Mouse (Mus musculus) midbrain, embryonic 16.5 days (tissue): ENCODE measurements around the gene Wdtc1. TPM values are rescaled to one million over a fixed set of nuclear protein-coding genes. Genes with fewer than 3 reads are reported as not detected.

Experiments
- ATAC-seq: fragments of 200-750 bp; cut with Nextera tagmentation; 2 replicates; pipeline ENCODE4 v1.8.0; 2017; ENCODE audit warnings: moderate TSS enrichment
- H3K27ac ChIP-seq: fragments of 300-500 bp; sonication (generic); 2 replicates; pipeline ENCODE4 v1.5.1; 2014; ENCODE audit warnings: mild to moderate bottlenecking, low read length, mixed read lengths
- H3K27me3 ChIP-seq: fragments of 300-500 bp; sonication (generic); 2 replicates; pipeline ENCODE4 v1.6.1; 2014; ENCODE audit warnings: low read depth, low read length, mixed read lengths; ENCODE audit not compliant: control insufficient read depth, insufficient read depth
- H3K36me3 ChIP-seq: fragments of 300-500 bp; sonication (generic); 2 replicates; pipeline ENCODE4 v1.6.1; 2014; ENCODE audit warnings: mild to moderate bottlenecking, low read length, moderate library complexity, mixed read lengths; ENCODE audit not compliant: control insufficient read depth, insufficient read depth
- H3K4me1 ChIP-seq: fragments of 300-500 bp; sonication (generic); 2 replicates; pipeline ENCODE4 v1.6.1; 2014; ENCODE audit warnings: mild to moderate bottlenecking, low read length, mixed read lengths; ENCODE audit not compliant: control insufficient read depth, insufficient read depth
- H3K4me2 ChIP-seq: fragments of 300-500 bp; sonication (generic); 2 replicates; pipeline ENCODE4 v1.6.1; 2014; ENCODE audit warnings: mild to moderate bottlenecking, low read length, mixed read lengths
- H3K4me3 ChIP-seq: fragments of 300-500 bp; sonication (generic); 2 replicates; pipeline ENCODE4 v1.5.1; 2014; ENCODE audit warnings: low read depth, mild to moderate bottlenecking, low read length, moderate library complexity, mixed read lengths
- H3K9ac ChIP-seq: fragments of 300-500 bp; sonication (generic); 2 replicates; pipeline ENCODE4 v1.6.1; 2014; ENCODE audit warnings: low read depth, low read length, mixed read lengths
- H3K9me3 ChIP-seq: fragments of 300-500 bp; sonication (generic); replicated peaks from 2 replicates; pipeline ENCODE4 v1.6.1; 2014; ENCODE audit warnings: mild to moderate bottlenecking, low read length, mixed read lengths; ENCODE audit not compliant: control insufficient read depth, poor library complexity, severe bottlenecking
- WGBS: fragments of 180-500 bp; shearing (Covaris S2); extraction: QIAGEN DNeasy Blood & Tissue Kit; methylation state at CpG from one replicate; pipeline ENCODE4 v1.1.7; 2014; 5-methylcytosine and 5-hydroxymethylcytosine counted together
- polyA plus RNA-seq: library from polyadenylated mRNA; unstranded; fragments of >200 nt; fragmentation: Nextera tagmentation; extraction: Ambion mirVana; gene quantifications from 2 replicates; pipeline ENCODE4 v1.2.1, GENCODE M21; 2015

Wdtc1 gene
- polyA plus RNA-seq, 1 experiment from 2014 or later: 20.7 TPM

DNA sequence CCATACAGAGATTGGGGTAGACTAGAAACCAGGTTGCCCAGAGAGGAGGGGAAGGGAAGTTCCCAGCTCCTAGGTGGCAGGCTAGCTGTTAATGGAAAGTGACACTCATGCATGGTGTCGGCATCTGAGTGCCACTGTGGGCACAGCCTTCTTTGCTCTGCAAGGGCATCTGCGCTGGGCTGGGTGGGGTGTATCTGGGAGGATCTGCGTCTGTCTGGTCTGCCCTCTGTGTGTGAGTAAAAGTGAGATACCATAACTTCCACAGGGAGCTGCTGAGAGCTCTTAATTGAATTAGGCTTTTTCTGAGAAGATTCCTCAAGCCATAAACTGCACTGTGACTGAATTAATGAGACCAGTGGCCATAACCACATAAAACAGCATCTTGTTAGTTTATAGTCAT lies 26.6 kb upstream of the Wdtc1 start:
- Histone ChIP-seq H3K9ac (no peak overlapping the region), H3K36me3 (no peaks in the 10 kb centered on the region), H3K4me1 (peaks cover 21% of the 10 kb centered on the region), H3K27ac (no peak overlapping the region), H3K27me3 (no peaks in the 10 kb centered on the region), H3K4me3 (no peak overlapping the region), H3K9me3 (no peaks in the 10 kb centered on the region), H3K4me2 (no peak overlapping the region)
- ATAC-seq: no peak
- WGBS: 62% methylated on average over 3 of the region's 3 CpGs

DNA sequence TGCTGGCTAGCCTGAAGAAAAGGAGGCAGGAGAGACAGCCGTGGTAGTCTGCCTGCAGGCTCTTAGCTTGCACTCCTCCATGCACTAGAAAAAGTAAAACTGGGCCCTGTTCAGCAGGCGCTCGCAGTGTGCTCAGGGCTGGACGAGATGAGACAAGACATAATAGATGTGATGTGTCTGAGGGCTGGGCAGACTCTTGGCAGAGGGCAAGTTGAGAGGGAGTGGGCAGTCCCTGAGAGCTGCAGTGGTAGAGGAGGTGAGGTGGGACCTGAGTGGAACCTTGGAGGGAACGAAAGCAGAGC lies 25.7 kb upstream of the Wdtc1 start:
- no peak overlapping the region for H3K27ac ChIP-seq
- peaks cover 25% of the 10 kb centered on the region for H3K4me1 ChIP-seq
- H3K9me3 ChIP-seq: no peaks in the 10 kb centered on the region
- no peak overlapping the region for H3K9ac ChIP-seq
- H3K4me3 ChIP-seq: no peak overlapping the region
- ATAC-seq: no peak
- 34% methylated on average over 5 of the region's 5 CpGs for WGBS
- no peaks in the 10 kb centered on the region for H3K27me3 ChIP-seq
- no peak overlapping the region for H3K4me2 ChIP-seq
- no peaks in the 10 kb centered on the region for H3K36me3 ChIP-seq

DNA sequence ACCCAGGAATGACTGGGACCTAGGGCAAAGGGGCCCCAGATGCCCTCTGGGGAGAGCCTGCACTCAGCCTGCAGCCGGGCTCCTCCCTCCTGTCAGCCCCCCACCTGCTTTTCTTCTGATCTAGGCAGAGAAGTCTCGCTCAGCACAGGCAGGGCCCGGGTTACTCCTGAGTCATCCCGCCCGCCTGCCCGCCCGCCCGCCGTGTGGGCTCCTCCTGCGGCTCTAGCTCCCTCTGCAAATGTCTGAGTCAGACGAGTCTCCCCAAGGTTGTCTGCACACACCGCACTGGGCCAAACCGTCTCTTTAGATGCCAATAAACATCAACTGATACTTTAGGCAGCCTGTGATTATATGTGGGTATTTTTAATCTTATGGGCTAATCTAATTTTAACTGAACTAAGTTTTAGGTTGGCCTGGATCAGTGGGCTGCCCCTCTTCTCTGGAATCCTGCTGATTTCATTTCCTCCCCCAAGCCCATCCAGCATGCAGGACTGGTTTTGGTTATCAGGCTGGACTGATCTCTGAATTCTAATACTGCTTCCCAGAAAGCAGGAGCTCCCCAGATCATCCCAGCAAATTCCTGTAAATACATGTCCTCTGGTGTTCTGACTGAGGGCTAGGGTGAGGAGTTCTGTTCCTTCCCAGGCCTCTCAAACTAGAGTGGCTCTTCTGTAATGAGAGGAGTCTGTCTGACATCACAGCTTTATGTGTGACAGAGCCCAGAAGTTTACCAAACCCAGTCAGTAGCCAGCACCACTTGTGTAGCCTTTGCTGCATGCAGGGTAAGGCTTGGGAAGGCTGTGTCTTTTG lies 25.2 kb upstream of the Wdtc1 start:
- peaks cover 30% of the 10 kb centered on the region for H3K4me1 ChIP-seq
- no peaks in the 10 kb centered on the region for H3K36me3 ChIP-seq
- no peak overlapping the region for H3K4me2 ChIP-seq
- ATAC-seq: no peak
- WGBS: 10% methylated on average over 13 of the region's 13 CpGs
- H3K9me3 ChIP-seq: no peaks in the 10 kb centered on the region
- peak overlapping the region; percentile 17 for H3K9ac ChIP-seq
- H3K27me3 ChIP-seq: no peaks in the 10 kb centered on the region
- no peak overlapping the region for H3K4me3 ChIP-seq
- no peak overlapping the region for H3K27ac ChIP-seq

DNA sequence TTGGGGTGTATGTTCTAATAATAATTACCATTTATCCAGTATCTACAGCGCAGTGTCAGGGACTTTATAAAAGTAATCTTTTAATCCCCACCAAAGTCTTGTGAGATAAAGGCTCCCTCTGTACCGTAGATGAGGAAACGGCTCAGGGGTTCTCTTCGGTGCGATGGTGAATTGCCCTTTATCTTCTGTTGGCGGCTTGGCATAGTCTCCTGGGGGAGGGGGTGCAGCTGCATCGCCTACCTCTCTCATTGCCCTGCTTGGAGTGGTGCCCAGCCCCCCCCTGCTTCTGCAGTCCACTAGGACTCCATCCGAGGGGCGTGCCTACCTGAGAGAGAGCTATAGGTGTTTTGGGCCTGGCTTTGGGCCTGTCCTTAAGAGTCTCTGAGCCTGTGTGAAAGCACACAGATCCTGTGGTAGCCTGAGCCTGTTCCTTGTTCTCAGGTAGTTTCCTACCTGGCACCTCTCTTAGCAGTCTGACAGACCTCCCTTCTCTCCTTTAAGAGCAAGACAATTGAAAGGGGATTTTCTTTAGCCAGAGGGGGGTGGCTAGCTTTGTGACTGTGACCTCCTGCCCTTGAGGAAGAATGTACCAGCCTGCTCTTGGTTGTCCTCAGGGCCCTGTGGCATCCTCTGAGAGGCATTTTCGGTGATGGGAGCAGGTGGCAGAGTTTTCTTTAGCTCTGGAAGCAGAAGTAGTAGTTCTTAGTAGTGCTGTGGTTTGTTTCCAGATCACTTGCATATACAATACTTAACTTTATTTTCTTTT lies 22.7 kb upstream of the Wdtc1 start:
- Histone ChIP-seq H3K9me3 (no peaks in the 10 kb centered on the region), H3K4me1 (peaks cover 55% of the 10 kb centered on the region), H3K27ac (no peak overlapping the region), H3K4me2 (no peak overlapping the region), H3K27me3 (no peaks in the 10 kb centered on the region), H3K4me3 (no peak overlapping the region), H3K9ac (no peak overlapping the region), H3K36me3 (no peaks in the 10 kb centered on the region)
- ATAC-seq: no peak
- WGBS: 40% methylated on average over 10 of the region's 10 CpGs

DNA sequence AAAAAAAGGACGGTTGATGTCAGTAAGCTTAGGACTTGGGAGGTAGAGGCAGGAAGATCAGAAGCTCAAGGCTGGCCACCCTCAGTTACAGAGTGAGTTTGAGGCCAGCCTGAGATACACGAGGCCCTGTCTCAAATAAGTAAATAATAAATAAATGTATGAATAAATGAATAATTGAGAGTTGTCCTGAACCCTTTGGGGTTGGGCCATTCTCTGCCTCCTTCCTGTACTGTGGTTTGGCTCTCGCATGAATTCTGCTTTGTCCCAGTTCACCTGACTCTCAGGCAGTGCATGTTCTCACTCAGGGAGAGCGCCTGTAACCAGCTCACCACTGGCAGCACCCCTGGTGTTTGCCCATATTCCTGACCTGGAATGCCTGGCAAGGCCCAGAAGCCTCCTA lies 20.7 kb upstream of the Wdtc1 start:
- 70% methylated on average over 4 of the region's 4 CpGs for WGBS
- Histone ChIP-seq H3K36me3 (no peaks in the 10 kb centered on the region), H3K9ac (no peak overlapping the region; the same call in 1 of the 2 replicates), H3K4me1 (peaks cover 58% of the 10 kb centered on the region), H3K9me3 (no peaks in the 10 kb centered on the region), H3K4me2 (peak overlapping the region; percentile 96; the same call in 1 of the 2 replicates), H3K27ac (no peak overlapping the region), H3K4me3 (no peak overlapping the region), H3K27me3 (no peaks in the 10 kb centered on the region)
- no peak for ATAC-seq

DNA sequence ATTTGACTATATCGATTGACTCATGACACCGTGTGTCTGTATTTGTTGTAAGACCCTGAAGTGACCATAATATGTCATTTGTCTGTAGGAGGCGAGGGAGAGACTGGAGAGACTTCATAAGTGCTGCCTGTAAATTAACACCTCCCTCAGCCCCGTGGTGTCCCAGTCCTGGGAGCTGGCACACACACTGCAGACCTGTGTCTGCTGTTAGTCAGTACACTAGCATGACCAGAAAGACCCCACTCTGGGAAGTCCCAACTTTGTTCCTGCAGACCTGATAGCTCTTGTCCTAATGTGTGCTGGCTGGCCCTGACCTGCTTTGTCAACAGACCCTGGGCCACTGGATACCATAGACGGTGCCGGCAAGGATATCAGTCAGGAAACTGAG lies 19.0 kb upstream of the Wdtc1 start:
- Histone ChIP-seq H3K27me3 (no peaks in the 10 kb centered on the region), H3K36me3 (no peaks in the 10 kb centered on the region), H3K9me3 (no peaks in the 10 kb centered on the region), H3K9ac (no peak overlapping the region; the same call in 1 of the 2 replicates), H3K4me2 (peak overlapping the region; percentile 96), H3K4me3 (peak overlapping the region; percentile 23), H3K4me1 (peaks cover 49% of the 10 kb centered on the region), H3K27ac (no peak overlapping the region)
- WGBS: 79% methylated on average over 6 of the region's 6 CpGs
- no peak for ATAC-seq

DNA sequence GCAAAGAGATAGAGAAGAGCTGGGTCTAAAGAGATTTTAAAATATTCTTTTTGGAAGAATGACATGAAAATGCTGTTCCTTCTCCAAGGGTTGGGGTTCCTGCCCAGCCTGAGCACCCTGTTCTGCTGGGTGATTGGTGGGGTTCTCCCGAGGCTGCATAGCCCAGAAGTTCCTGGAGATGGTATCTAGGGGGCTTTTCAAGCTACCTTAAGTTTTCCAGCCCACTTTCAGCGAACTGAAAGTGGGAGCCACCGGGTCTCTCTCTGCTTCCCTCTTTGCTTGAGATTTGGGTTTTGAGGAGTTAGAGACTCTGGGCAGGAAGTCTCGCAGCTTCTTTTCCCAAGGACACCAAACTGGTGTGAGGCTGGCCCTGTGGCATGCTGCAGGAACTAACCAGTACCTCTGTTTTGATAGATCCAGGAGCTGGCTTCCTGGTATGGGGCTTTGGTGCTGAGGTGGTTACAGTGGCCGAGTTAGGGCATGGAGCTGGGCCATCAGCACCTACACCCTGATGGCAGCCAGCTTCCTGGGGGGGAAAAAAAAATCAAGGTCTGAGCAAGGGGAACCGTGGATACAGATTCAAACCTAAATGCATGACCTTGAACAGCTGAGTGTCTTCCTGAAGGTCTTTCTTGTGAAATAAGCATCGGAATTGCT lies 18.5 kb upstream of the Wdtc1 start:
- H3K9me3 ChIP-seq: no peaks in the 10 kb centered on the region
- no peaks in the 10 kb centered on the region for H3K27me3 ChIP-seq
- no peaks in the 10 kb centered on the region for H3K36me3 ChIP-seq
- peaks cover 49% of the 10 kb centered on the region for H3K4me1 ChIP-seq
- ATAC-seq: no peak
- H3K4me3 ChIP-seq: peak overlapping the region; percentile 23
- 83% methylated on average over 7 of the region's 7 CpGs for WGBS
- H3K9ac ChIP-seq: peak overlapping the region; percentile 42
- H3K4me2 ChIP-seq: peak overlapping the region; percentile 96
- H3K27ac ChIP-seq: no peak overlapping the region

DNA sequence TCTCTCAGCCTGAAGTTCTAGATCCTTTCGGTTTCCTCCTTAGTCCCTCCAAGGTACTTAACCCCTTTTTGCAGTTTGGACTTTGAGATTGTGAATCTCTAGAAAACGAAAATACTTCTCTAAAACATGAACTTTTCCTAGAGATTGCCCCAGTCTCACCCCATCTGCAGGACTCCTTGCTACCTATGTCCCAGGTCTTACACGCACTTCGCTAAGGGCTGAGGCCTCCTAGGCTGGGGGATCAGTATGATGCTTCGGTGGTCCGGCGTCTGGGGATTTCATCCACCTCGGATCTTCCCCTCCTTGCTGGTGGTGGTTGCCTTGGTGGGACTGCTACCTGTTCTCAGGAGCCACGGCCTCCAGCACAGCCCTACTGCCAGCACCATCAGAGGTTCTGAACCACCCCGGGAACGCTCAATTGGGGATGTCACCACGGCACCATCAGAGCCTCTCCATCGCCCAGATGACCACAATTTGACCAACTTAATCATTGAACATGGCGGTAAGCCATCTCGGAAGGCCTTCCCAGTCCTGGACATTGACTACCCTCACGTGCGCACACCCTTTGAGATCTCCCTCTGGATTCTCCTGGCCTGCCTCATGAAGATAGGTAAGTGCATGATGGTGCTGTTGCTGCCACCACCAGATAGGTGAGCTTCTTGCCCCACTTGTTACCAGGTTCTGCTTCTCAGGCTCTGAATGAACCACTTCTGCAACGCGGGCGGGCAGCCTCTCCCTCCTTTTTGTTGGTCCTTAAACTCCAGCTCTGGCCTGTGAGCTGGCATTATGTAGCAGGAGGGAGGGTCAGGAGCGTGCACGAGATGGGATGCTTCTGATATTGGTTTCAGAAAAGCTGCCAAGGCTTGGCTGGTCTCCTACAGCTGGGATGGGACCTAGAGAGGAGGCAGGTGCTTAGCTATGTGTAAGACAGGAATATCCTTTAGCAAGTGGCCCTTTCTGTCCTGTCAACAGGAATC lies 17.3 kb upstream of the Wdtc1 start:
- H3K4me1 ChIP-seq: peaks cover 44% of the 10 kb centered on the region
- no peaks in the 10 kb centered on the region for H3K9me3 ChIP-seq
- H3K36me3 ChIP-seq: no peaks in the 10 kb centered on the region
- no peak for ATAC-seq
- WGBS: 70% methylated on average over 22 of the region's 22 CpGs
- peak overlapping the region; percentile 96 for H3K4me2 ChIP-seq
- no peaks in the 10 kb centered on the region for H3K27me3 ChIP-seq
- H3K27ac ChIP-seq: peak overlapping the region; percentile 88; the same call in 1 of the 2 replicates
- H3K4me3 ChIP-seq: peak overlapping the region; percentile 92
- H3K9ac ChIP-seq: peak overlapping the region; percentile 96
